Mouse (Mus musculus): Measurements from ENCODE around the gene Cfap97d2. TPM values are rescaled to one million over a fixed set of nuclear protein-coding genes. Genes with fewer than 3 reads are reported as not detected.

Gene Cfap97d2
- not detected in 2 replicates for polyA plus RNA-seq (2016; fragmentation: Nextera tagmentation; extraction: Ambion mirVana)

DNA sequence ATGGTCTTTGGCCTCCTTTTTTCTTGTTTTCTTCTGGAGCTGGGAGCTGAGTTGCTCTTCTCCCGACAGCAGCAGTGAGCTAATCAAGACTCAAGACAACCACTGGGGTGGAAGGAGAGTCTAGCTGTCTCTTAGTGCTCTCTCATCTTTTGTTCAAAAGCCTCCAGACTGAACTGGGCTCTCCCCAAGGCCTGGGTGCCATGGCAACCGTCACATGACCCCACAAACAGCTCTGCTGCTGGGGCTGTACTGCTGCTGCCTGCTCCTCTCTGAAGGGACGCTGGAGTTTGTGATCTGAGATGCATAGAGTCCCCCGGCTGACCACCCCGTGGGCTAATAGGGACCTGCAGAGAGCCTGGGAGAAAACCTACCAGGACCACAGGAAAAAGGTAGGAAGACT is at the start of gene Cfap97d2:
TSS of gene Cfap97d2 (plus strand) at position 222 of the 400 bp plus-strand sequence.
- peaks cover 13% of the 10 kb centered on the region for H3K4me1 ChIP-seq
- no peaks in the 10 kb centered on the region for H3K36me3 ChIP-seq
- H3K27me3 ChIP-seq (replicated peaks): no peaks in the 10 kb centered on the region
- WGBS (ENCODE audit: insufficient replicate concordance): 40% methylated on average over 5 of the region's 5 CpGs
- no peak within 1 kb of the TSS for H3K4me3 ChIP-seq
- no peak for ATAC-seq
- H3K9ac ChIP-seq: no peak within 1 kb of the TSS
- H3K27ac ChIP-seq: no peak within 1 kb of the TSS
- H3K9me3 ChIP-seq (replicated peaks): no peaks in the 10 kb centered on the region
- no peak within 1 kb of the TSS for H3K4me2 ChIP-seq

DNA sequence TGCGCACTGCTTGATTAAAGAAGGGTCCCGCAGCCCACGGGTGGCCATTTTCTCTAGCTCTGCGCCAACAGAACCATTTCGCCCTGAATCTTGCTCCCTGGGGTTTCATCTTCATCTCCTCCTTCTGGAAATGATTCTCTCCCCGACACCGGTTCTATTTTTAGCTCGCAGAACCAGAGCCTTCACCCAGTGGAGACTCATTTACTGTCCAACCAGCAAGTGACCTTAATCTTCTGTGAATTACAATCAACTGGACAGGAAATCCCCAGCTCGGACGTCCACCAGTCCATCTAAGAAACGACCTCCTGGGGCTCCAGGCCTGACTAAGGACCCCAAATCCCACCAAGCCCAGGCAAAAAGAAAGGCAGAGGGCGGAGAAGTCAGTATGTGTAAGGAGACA is 48.2 kb upstream of the Cfap97d2 start:
- no peak overlapping the region for H3K27ac ChIP-seq
- H3K4me3 ChIP-seq: no peak overlapping the region
- H3K9ac ChIP-seq: no peak overlapping the region
- H3K4me2 ChIP-seq: no peak overlapping the region
- 68% methylated on average over 12 of the region's 12 CpGs for WGBS (ENCODE audit: insufficient replicate concordance)
- no peaks in the 10 kb centered on the region for H3K36me3 ChIP-seq
- peaks cover 26% of the 10 kb centered on the region for H3K4me1 ChIP-seq
- no peaks in the 10 kb centered on the region for H3K9me3 ChIP-seq (replicated peaks)
- ATAC-seq: no peak
- no peaks in the 10 kb centered on the region for H3K27me3 ChIP-seq (replicated peaks)

DNA sequence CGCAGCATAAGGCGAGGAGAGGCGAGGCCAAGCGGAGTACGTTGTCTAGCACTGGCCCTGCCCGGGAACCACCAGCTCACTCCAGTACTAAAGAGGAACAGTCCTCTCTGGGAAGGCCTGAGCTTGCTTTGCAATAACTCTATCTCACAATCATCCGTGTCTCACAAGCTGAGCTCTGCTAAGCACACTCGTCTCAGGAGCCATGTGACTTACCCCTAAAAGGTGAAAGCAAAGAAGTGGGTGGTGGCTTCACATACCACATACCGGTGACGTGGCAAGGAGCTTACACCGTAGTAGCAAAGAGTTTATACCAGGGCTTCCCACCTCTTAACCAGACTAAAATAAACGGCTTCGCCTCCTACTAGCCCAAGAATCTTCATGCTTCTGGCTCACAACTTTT is 45.4 kb upstream of the Cfap97d2 start:
- H3K27ac ChIP-seq: no peak overlapping the region
- H3K9ac ChIP-seq: no peak overlapping the region
- H3K4me1 ChIP-seq: peaks cover 29% of the 10 kb centered on the region
- no peaks in the 10 kb centered on the region for H3K27me3 ChIP-seq (replicated peaks)
- no peak overlapping the region for H3K4me3 ChIP-seq
- H3K4me2 ChIP-seq: no peak overlapping the region
- 74% methylated on average over 13 of the region's 13 CpGs for WGBS (ENCODE audit: insufficient replicate concordance)
- no peaks in the 10 kb centered on the region for H3K36me3 ChIP-seq
- no peaks in the 10 kb centered on the region for H3K9me3 ChIP-seq (replicated peaks)
- no peak for ATAC-seq

GRCm38 (mm10) chr8:13664711-13665210 is 40.9 kb upstream of the Cfap97d2 start:
- peaks cover 8% of the 10 kb centered on the region; the same call in 1 of the 2 replicates for H3K36me3 ChIP-seq
- H3K9ac ChIP-seq: no peak overlapping the region
- H3K27me3 ChIP-seq (replicated peaks): no peaks in the 10 kb centered on the region
- no peak overlapping the region for H3K4me3 ChIP-seq
- ATAC-seq: no peak
- 74% methylated on average over 6 of the region's 6 CpGs for WGBS (ENCODE audit: insufficient replicate concordance)
- no peak overlapping the region for H3K4me2 ChIP-seq
- H3K4me1 ChIP-seq: peaks cover 51% of the 10 kb centered on the region
- H3K9me3 ChIP-seq (replicated peaks): no peaks in the 10 kb centered on the region
- H3K27ac ChIP-seq: no peak overlapping the region; the same call in 1 of the 2 replicates

DNA sequence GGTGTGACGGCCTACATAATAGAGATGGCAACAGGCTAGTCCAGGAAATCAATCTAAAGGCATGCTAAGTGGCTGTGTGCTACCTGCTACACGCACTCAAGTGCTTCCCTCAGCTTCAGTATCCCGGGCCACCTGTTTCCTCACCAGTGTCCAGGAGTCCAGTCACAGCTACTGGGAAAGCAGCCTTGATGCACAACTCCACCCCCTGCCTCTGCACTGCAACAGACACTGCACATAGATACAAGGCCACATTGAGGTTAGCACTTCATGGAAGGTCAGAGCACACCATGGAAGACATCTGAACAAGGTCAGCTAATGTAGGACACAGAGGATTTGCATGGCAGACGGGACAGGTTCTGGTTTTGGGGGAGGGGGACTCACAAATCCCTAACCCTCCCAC is 40.2 kb upstream of the Cfap97d2 start:
- Histone ChIP-seq H3K4me2 (no peak overlapping the region), H3K4me3 (no peak overlapping the region), H3K9me3 (replicated peaks) (no peaks in the 10 kb centered on the region), H3K4me1 (peaks cover 52% of the 10 kb centered on the region), H3K27me3 (replicated peaks) (no peaks in the 10 kb centered on the region), H3K27ac (no peak overlapping the region), H3K9ac (no peak overlapping the region), H3K36me3 (peaks cover 8% of the 10 kb centered on the region; the same call in 1 of the 2 replicates)
- ATAC-seq: no peak
- 57% methylated on average over 4 of the region's 4 CpGs for WGBS (ENCODE audit: insufficient replicate concordance)

GRCm38 (mm10) chr8:13665944-13666343 is 39.7 kb upstream of the Cfap97d2 start:
- ATAC-seq: no peak
- Histone ChIP-seq H3K4me2 (no peak overlapping the region), H3K4me1 (peaks cover 55% of the 10 kb centered on the region), H3K9me3 (replicated peaks) (no peaks in the 10 kb centered on the region), H3K4me3 (no peak overlapping the region), H3K9ac (no peak overlapping the region), H3K27me3 (replicated peaks) (no peaks in the 10 kb centered on the region), H3K36me3 (peaks cover 8% of the 10 kb centered on the region; the same call in 1 of the 2 replicates), H3K27ac (no peak overlapping the region)
- WGBS (ENCODE audit: insufficient replicate concordance): 42% methylated on average over 8 of the region's 8 CpGs

GRCm38 (mm10) chr8:13667917-13668316 is 37.8 kb upstream of the Cfap97d2 start:
- WGBS (ENCODE audit: insufficient replicate concordance): 66% methylated on average over 4 of the region's 4 CpGs
- H3K27ac ChIP-seq: peak overlapping the region; percentile 18; the same call in 1 of the 2 replicates
- H3K36me3 ChIP-seq: peaks cover 8% of the 10 kb centered on the region; the same call in 1 of the 2 replicates
- peaks cover 75% of the 10 kb centered on the region for H3K4me1 ChIP-seq
- H3K27me3 ChIP-seq (replicated peaks): no peaks in the 10 kb centered on the region
- H3K9ac ChIP-seq: no peak overlapping the region
- ATAC-seq: no peak
- no peak overlapping the region for H3K4me3 ChIP-seq
- H3K4me2 ChIP-seq: no peak overlapping the region
- H3K9me3 ChIP-seq (replicated peaks): no peaks in the 10 kb centered on the region

- WGBS (ENCODE audit: insufficient replicate concordance): 77% methylated on average over 10 of the region's 10 CpGs
- no peaks in the 10 kb centered on the region for H3K9me3 ChIP-seq (replicated peaks)
- no peak overlapping the region for H3K9ac ChIP-seq
- H3K4me2 ChIP-seq: no peak overlapping the region
- H3K36me3 ChIP-seq: peaks cover 8% of the 10 kb centered on the region; the same call in 1 of the 2 replicates
- ATAC-seq: no peak
- H3K4me3 ChIP-seq: no peak overlapping the region
- H3K27me3 ChIP-seq (replicated peaks): no peaks in the 10 kb centered on the region
- H3K27ac ChIP-seq: peak overlapping the region; percentile 11; the same call in 1 of the 2 replicates
- peaks cover 79% of the 10 kb centered on the region for H3K4me1 ChIP-seq
These were observed 37.3 kb upstream of the Cfap97d2 start for GRCm38 (mm10) chr8:13668367-13668766.

DNA sequence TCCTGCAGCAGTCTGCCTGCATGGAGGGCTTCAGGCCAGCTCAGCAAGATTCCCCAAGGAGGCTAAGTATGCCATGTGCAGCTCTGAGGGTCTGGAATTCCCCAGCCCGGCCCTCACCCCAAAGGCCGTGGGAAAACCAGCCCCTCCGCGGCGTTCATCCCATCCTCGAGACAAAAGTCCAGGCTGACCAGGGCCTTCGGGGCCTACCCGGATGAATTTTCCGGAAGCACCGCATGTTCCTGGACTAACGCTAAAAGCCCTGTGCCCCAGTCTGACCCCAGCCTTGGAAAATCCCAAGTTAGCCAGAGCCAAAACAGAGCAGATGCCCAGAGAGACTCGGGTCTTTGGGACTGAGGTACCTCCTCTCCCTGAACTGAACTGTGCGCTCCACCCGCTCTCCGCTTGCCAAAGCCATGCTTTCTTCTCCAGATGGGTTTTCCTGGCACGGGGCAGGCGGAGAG is 35.6 kb upstream of the Cfap97d2 start:
- 86% methylated on average over 17 of the region's 17 CpGs for WGBS (ENCODE audit: insufficient replicate concordance)
- Histone ChIP-seq H3K9me3 (replicated peaks) (no peaks in the 10 kb centered on the region), H3K4me1 (peaks cover 84% of the 10 kb centered on the region), H3K4me3 (no peak overlapping the region), H3K27ac (peak overlapping the region; percentile 13; the same call in 1 of the 2 replicates), H3K27me3 (replicated peaks) (no peaks in the 10 kb centered on the region), H3K36me3 (peaks cover 8% of the 10 kb centered on the region; the same call in 1 of the 2 replicates), H3K4me2 (no peak overlapping the region), H3K9ac (no peak overlapping the region)
- ATAC-seq: no peak

DNA sequence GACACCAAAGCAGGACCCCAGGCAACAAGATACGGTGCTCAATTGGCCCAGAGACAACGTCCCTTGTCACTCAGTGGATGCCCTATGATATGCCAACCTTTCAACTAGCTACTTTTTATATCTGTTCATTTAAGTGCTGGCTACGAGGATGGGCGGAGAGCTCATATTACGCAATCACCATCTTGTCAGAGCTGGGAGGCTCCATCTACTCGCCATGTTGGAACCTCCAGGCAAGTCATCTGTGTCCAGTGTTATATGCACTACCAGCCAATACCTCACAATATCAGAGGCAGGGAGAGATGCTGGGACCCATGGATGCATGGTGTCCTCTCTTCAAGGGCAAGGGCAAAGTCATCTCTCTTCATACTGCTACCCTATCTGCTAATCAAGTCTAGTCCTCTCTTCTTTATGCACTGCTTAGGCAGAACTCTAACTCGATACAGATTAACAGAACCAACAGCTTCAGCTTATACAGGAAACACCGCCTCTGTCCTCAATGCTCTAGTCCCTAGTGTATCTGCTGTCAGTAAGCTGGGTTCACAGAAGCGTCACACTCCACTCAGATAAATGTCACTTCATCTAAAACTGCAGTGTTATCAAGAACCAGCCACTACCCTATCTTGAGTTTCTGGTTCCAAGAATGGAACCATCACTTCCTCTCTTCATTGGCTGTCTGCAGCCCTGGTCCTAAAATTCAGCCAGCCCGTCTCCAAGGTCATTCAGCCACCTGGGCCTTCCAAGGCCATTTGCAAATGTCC is 34.3 kb upstream of the Cfap97d2 start:
- ATAC-seq: peak; percentile 75
- H3K27ac ChIP-seq: peak overlapping the region; percentile 50
- 34% methylated on average over 10 of the region's 10 CpGs for WGBS (ENCODE audit: insufficient replicate concordance)
- no peaks in the 10 kb centered on the region for H3K27me3 ChIP-seq (replicated peaks)
- no peak overlapping the region for H3K9ac ChIP-seq
- peak overlapping the region; percentile 38 for H3K4me2 ChIP-seq
- H3K9me3 ChIP-seq (replicated peaks): no peaks in the 10 kb centered on the region
- no peak overlapping the region for H3K4me3 ChIP-seq
- H3K36me3 ChIP-seq: peaks cover 8% of the 10 kb centered on the region; the same call in 1 of the 2 replicates
- H3K4me1 ChIP-seq: peaks cover 84% of the 10 kb centered on the region

GRCm38 (mm10) chr8:13673215-13673614 is 32.5 kb upstream of the Cfap97d2 start:
- peak overlapping the region; percentile 31 for H3K4me2 ChIP-seq
- no peak overlapping the region for H3K9ac ChIP-seq
- 58% methylated on average over 4 of the region's 4 CpGs for WGBS (ENCODE audit: insufficient replicate concordance)
- peaks cover 4% of the 10 kb centered on the region; the same call in 1 of the 2 replicates for H3K36me3 ChIP-seq
- H3K27me3 ChIP-seq (replicated peaks): no peaks in the 10 kb centered on the region
- H3K4me1 ChIP-seq: peaks cover 92% of the 10 kb centered on the region
- no peaks in the 10 kb centered on the region for H3K9me3 ChIP-seq (replicated peaks)
- H3K4me3 ChIP-seq: no peak overlapping the region
- ATAC-seq: no peak
- peak overlapping the region; percentile 46; the same call in 1 of the 2 replicates for H3K27ac ChIP-seq

GRCm38 (mm10) chr8:13674294-13675010 is 31.2 kb upstream of the Cfap97d2 start:
- Histone ChIP-seq H3K4me2 (peak overlapping the region; percentile 99), H3K27me3 (replicated peaks) (peaks cover 5% of the 10 kb centered on the region; the same call in 1 of the 2 replicates), H3K4me3 (no peak overlapping the region), H3K4me1 (peaks cover 86% of the 10 kb centered on the region), H3K27ac (peak overlapping the region; percentile 77), H3K36me3 (no peaks in the 10 kb centered on the region), H3K9me3 (replicated peaks) (no peaks in the 10 kb centered on the region), H3K9ac (no peak overlapping the region)
- 25% methylated on average over 12 of the region's 12 CpGs for WGBS (ENCODE audit: insufficient replicate concordance)
- no peak for ATAC-seq

All from liver, embryonic 12.5 days (tissue).